Mouse (Mus musculus) kidney, adult 8-10 months (tissue): Measurements from ENCODE around the gene Pold2.
A peak's percentile ranks its signal among the peaks of the same experiment; 100 is the strongest.

Experiments
- DNase-seq, 2 experiments: peaks; one replicate each; pipeline ENCODE4 v3.0.0; 2022

Pold2 gene

GRCm38 (mm10) chr11:5855902-5856301 is 22.2 kb downstream of the Pold2 start:
- no peak for DNase-seq

GRCm38 (mm10) chr11:5855481-5855880 is 22.6 kb downstream of the Pold2 start:
- no peak for DNase-seq

GRCm38 (mm10) chr11:5852314-5852713 is 25.8 kb downstream of the Pold2 start:
- no peak for DNase-seq

- DNase-seq, result no peak
Observed at GRCm38 (mm10) chr11:5851021-5851736, 26.9 kb downstream of the Pold2 start.

GRCm38 (mm10) chr11:5850452-5850851 is 27.6 kb downstream of the Pold2 start:
- no peak for DNase-seq

- no peak for DNase-seq
Observed at GRCm38 (mm10) chr11:5849316-5849715, 28.8 kb downstream of the Pold2 start.

GRCm38 (mm10) chr11:5848741-5849140 is 29.4 kb downstream of the Pold2 start:
- DNase-seq, result no peak

- peak; percentile 88 to 94 for DNase-seq
Observed at GRCm38 (mm10) chr11:5846639-5847345, 31.3 kb downstream of the Pold2 start.

GRCm38 (mm10) chr11:5843131-5843530 is 35.0 kb downstream of the Pold2 start:
- DNase-seq, result no peak

- DNase-seq, result no peak
Observed at GRCm38 (mm10) chr11:5841751-5842150, 36.3 kb downstream of the Pold2 start.

- DNase-seq, result no peak
Observed at GRCm38 (mm10) chr11:5840346-5840745, 37.7 kb downstream of the Pold2 start.

- DNase-seq, result peak; percentile 94 to 96
Observed at GRCm38 (mm10) chr11:5837251-5838246, 40.5 kb downstream of the Pold2 start, which contains the start of gene Polm. Polm (minus strand) TSS chr11:5838016.

- DNase-seq, result no peak
Observed at GRCm38 (mm10) chr11:5836126-5836525, 42.0 kb downstream of the Pold2 start.

- no peak for DNase-seq
Observed at GRCm38 (mm10) chr11:5835057-5835456, 43.0 kb downstream of the Pold2 start.

GRCm38 (mm10) chr11:5834506-5834905 is 43.6 kb downstream of the Pold2 start:
- no peak for DNase-seq

GRCm38 (mm10) chr11:5829327-5829726 is 48.8 kb downstream of the Pold2 start:
- DNase-seq, result no peak

- no peak for DNase-seq
Observed at GRCm38 (mm10) chr11:5828509-5829191, 49.4 kb downstream of the Pold2 start.

GRCm38 (mm10) chr11:5827931-5828330 is 50.2 kb downstream of the Pold2 start:
- DNase-seq, result no peak

GRCm38 (mm10) chr11:5825432-5825831 is 52.7 kb downstream of the Pold2 start:
- DNase-seq, result no peak
